Mouse (Mus musculus) E14TG2a.4 (cell line): ENCODE data around the gene Mbnl2.

Source experiments
- CTCF ChIP-seq: conservative IDR thresholded peaks from 2 replicates; pipeline ENCODE4 v1.5.1; 2014; ENCODE audit warnings: low read length
- POU5F1 ChIP-seq: IDR thresholded peaks from 2 replicates; pipeline ENCODE4 v1.6.1; 2014; ENCODE audit warnings: low read length, borderline replicate concordance

DNA sequence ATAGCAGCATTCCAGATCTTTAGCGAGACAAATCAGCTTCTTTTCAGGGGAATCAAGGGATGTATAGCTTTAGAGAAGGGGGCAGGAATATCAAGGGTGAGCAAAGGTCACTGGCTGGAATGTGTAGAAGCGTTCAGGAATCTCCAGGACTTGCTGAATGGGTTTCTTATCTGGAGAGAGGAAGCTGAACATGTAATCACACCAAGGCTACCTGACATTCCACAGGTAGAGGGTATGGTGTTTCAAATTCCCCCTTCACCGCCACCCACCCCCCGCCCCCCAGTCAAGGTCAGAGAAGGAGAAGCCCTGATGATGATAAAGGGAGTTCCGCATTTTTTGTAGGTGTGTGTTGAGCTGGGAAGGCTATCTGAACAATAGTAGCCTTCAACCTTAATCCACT, 32.8 kb upstream of the Mbnl2 start:
- TF ChIP-seq CTCF (no peak), POU5F1 (no peak)
